Mouse (Mus musculus): ENCODE results near the gene Vopp1.
A peak's percentile ranks its signal among the peaks of the same experiment; 100 is the strongest.
"Not testable (repeated sequence)": the region's sequence is repeated elsewhere in the genome, so short reads cannot be mapped to it uniquely, and the experiment has no call there.

The Vopp1 gene

DNA sequence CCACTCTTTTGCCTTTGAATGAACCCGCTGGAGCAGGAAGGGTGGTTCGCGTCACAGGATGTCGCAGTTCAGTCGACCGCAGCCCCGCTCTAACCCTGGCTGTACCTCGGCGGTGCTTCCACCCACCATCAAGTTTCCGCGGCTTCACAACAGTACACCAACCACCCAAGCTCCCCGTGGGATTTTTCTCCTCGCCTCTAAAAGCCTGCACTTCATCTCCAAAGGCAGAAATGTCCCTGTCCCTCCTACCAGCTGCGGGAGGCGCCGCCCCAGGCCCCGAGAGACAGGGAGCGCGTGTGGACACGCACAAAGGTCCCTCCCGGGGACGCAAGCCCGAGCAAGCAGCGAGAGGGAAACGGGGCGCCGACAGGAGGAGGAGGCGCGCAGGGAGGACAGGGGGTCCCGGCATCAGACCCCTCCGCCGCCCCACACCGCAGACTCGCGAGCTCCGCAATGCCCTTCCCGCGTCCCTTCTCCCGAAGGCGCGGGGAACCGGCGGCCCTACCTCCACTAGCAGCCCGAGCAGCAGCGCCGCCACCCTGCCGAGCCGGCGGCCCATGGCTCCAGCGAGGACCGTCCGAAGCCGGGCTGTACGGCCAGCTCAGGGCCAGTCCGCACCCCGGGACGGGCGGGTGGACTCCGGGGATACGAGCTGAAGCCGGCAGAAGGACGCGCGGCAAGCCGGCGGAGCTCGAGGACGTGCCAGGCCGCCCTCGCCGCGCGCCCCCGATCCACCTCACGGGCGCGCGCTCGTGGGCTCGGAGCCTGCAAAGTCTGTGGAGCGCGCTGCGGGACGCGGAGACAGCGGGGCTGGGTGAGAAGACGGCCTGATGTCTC is at the start of gene Vopp1:
TSS of gene Vopp1 (minus strand) at position 738 of the 837 bp plus-strand sequence.
- peak; percentile 75 for DNase-seq

DNA sequence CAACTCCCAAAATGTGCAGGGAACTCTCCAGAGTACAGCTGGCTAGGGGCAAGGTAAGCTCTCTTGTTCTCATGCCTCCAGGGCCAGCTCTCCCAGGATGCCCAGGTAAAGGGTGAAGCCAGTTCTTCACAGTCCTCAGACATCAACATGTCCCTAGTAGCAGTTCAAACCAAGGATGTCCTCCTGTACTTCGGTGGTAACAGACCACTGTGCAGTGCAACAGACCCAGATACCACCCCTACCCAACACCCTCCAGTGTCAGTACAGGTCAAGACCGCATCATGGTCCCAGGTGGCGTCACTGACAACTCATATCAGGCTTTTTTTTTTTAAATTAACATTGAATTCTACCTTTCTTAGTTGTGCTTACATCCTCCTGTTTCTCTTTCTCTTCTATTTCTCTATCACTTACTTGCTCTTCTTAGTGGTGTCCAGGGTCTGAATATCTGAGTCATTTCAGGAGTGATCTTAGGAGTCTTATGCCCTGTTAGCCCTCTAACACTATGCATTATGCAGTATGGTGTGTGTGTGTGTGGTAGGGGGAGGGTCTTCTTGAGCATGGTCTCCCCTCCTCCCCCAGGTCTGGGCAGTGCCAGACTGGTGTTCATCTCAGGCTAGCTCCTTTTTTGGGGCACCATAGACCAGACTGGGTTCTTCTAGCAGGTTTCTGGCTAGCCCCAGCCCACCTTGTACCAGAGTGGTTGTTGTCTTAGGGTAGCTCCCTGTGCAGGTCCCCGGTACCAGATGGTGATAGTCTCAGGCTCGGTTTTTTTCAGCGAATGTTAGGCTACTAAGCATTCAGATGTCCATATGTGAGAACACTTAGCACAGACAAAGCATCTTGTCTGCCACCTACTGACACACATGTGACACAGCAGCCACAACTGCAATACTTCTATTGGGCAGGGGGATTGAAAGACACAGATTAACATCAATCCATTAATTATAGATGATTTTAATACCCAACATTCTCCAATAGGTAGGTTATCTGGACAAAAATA is 34.4 kb upstream of the Vopp1 start:
- peak; percentile 21 for DNase-seq

DNA sequence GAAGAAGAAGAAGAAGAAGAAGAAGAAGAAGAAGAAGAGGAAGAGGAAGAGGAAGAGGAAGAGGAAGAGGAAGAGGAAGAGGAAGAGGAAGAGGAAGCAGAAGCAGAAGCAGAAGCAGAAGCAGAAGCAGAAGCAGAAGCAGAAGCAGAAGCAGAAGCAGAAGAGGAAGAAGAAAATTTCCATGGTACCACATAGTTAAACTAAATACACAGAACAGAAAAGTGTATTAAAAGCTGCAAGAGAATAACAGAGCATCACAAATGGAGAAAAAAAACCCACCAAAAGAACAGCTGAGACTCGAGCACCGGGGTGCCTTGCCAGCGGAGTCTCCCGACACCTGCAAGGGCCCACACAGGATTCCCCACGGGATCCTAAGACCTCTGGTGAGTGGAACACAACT is 26.2 kb upstream of the Vopp1 start:
- DNase-seq: not testable (repeated sequence)

DNA sequence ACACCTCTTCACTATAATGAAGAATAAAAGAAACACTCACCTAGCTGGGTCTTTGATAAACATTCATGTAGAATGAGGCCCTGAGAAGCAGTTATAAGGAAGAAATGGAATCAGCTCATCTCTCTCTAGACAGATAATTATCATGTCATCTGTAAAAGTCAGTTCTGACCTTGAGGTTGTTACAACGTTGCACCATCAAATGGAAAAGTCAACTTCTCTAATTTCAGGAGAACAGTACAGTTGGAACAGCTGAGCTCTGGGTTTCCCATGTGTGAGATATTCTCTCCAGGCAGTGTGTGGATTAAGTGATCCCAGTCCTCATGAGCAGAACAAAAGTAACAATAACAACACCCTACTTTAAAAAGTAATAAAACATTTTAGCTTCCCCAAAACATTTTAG is 25.3 kb upstream of the Vopp1 start, which contains the start of gene Vmn1r21:
TSS of gene Vmn1r21 (minus strand) at position 58 of the 400 bp plus-strand sequence.
- DNase-seq: no peak

DNA sequence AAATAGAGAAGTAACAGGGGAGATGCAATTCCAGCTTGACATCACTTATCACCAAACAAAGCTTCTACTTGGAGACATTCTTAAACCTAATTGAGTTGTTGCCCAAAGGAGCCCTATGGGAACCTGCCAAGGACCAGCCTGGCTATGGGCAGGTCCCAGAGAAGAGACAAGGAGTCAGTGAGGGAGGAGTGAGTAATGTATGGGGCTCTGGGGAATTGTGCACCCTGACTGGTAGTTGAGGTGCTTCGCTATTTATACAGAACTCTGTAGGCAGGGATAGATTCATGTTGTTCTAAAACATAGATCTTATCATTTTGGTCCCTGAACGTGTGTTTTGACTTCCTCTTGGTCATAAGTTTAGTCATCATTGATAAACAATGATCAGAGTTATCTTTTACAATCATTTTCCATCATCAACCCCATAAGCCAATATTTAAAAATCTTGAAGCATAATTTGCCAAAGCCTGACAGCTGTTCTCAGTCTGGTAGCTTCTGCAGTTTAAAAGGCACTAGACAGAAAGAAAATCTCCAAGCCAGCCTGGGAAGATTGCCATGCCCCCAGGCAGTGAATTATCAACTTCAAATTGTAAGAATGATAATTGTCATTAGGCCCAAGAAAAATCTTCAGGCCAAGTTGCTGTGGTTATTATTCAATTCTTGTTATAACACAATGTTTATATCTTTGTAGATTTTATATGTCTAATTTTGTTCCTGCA is 14.9 kb upstream of the Vopp1 start:
- no peak for DNase-seq

DNA sequence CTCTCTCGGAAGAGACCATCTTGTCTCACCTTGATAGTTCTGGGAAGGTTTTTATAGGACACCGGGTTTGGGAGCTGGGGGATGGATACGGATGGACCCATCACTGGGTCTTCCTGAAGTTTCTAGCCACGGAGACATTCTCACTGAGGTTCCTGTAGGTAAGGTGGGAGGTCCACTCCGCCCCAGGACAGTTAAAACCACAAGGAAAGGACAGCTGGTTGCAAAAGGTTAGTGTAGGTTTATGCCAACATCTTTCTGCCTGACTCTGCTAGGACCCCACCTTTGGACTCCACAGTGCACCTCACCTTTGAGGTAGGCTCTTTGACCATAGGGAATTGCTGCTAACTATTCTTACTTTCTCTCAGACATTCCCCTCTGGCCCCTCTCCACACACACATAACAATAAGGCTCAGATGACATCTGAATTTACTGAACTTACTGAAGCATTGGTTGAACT is 328 bp upstream of the Vopp1 start:
- no peak for DNase-seq

DNA sequence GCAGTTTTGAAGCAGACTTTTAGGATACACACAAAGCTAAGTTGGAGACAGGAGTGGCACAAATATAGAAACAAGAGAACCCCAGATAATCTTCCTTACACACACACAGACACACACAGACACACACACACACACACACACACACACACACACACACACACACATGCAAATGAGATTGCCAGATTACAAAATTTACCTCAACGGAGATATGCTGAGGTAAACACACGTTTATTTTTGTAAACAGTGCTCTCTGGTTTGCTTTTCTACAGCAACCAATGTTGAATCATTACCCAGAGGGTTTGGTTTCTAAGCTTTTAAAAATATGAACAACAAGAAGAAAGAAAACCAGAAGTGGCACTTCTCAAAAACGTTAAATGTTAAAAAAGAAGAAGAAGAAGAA is 1.5 kb downstream of the Vopp1 start:
- DNase-seq: no peak

DNA sequence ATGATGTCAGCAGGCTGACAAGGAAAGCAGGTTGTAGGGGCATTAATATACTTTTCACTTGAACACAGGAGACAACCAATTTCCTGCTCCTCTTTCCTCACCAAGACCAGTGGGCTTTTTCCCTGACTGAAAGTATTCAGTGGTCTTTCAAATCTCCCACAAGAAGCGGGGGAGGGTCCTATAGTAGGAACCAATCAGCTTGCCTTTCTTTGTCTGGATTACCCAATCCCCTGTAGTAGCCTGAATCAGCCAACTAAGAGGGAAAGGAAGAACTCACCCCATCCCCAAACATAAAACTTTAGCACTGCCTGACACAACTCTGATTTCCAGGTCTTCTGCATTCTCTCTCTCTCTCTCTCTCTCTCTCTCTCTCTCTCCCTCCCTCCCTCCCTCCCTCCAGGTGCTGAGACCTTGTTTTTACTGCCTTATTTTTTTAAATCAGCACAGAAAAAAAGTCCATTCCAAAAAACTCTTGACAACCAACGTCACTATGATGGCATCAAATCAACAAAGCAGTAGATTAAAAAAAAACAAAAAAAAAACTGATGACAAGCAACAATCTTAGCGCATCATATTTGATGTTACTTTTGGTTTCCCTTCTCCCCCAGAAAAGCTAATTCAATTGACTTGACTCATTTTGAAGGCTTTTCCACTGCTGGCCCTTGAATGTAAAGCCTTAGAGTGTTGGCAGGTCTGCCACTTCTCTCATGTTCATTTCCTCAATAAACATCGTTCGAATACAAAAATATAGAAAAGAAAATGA is 2.1 kb downstream of the Vopp1 start:
- no peak for DNase-seq

DNA sequence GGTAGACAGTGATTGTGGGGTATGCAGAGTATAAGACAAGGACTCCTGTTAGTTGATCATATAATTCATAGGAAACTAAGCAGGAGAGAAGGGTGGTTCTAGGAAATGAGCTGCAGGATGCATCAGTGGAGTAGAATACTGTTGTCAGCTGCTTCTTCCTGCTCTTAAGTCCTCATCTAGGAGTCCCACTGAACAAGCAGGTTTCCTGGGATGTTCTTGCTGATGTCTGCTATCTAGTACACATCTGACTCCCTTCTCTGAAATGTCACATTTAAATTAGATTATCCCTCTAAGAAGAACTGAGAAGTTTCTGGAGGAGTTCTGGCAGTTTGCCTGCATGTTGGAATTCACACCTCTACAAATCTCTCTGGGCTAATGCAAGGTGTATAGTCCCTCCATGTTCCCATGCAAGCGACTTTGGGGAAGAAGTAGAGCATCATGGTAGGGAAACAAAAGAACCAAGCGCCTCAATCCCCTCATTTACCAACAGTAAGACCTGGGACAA is 10.5 kb downstream of the Vopp1 start:
- DNase-seq: no peak

DNA sequence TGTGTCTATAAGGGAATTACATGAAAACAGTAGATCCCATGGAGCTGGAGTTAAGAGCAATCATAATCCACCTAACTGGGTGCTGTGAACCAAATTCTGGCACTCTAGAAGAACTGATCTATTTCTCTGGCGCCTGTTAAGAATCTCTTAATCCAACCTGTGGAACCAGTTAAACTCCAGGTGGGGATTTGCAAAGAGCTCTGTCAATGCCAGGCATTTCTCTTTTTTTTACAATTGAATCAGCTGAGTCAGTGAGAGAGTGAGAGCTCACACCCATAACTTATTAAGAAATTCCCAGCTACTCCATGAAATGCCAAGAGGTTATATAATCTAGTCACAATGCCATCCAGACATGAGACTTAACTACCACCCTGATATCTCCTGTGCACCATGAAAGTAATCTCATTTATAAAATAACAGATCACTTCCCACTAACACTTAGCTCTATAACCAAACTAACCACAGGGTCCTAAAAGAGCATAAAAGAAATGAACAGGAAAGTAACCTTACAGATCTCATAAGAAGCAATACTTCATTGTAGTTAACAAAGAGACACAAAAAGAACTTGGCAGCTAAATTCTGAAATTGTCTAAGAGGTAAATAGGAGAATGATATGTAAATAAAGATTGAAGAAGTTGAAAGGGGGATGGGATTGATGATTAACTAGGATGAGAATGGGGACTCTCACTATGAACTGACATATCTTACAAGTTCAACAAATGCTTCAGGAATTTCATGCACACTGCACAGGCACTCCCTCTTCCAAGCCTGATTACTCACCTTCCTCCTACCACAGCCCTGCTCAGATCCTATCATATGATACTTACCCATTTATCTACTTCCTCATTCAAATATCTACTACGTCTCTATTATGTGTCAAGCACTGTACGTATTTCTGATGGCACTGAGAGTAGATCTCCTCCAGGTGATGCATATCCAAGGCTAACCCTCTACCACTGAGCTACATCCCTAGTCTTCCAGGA is 12.9 kb downstream of the Vopp1 start:
- DNase-seq: no peak

DNA sequence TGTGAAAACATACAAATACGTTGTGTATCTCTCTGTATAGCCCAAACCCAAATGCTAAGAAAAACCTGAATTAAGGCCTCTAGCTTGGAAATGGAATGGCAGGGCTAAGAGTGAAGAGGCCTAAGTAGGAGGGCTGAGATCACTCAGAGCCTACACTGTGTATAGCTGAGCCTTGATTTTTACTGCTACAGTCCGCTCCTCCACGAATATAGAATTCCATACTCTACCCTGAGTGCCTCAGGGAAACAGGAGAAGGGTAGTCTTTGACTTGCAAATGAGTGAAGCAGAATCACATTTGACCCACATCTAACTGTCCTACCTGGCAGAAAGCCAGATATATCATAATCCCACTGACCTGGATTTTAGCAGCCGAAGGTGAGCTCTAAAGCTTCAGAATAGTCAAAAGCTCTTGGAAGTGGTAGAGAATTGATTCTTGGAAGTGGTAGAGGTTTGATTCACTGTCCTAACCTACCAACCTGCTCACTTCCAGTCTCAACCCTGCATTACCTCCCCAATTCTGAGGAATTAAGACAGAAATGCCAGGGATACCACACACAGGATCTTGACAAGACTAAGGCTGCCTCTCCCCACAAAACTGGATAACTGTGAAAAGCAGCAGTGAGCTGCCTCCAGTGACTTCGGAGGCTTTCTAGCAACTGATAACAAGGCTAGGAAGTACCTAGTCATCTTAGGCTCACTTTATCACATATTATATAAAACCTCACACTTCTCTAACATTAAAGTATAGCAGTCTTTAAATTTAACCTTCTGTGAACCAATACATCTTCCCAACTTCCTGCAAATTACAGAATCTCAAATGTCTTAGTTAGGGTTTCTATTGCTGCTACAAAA is 19.5 kb downstream of the Vopp1 start:
- no peak for DNase-seq

DNA sequence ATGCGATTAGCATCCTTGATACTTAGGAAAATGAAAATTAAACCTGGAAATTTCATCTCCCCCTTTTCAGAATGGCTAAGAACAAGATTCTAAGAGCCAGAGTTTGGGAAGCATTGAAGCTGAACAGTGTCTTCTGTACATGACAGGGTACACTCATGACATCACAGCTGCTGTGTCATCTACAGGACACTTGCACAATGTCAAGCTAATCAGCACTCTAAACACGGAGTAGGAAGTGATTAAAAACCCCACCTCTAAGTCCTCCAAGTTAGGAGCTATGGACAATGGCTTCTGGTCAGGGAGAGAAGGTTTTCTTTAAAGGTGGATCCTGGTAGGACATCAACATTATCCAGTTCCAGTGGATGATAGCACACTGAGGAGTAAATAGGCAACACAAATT is 21.8 kb downstream of the Vopp1 start:
- no peak for DNase-seq

DNA sequence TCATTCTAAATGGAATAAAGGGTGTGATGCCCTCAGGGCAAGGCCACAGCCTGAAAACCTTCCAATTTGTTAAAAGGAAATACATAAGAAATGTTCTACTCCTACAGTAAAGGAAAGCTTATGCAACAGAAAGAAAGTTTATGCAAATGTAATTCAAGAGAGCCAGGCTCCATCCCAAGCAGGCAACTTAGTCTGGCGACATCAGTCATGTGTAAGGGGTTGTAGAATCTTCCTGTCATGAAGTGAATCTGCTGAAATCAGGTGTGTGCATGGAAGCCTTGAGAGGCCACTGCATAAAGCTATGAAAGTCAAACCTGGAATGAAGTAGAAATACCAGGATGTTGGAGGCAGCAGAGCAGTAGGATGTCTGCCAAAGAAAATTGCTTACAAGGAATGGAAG is 26.0 kb downstream of the Vopp1 start:
- DNase-seq: no peak

DNA sequence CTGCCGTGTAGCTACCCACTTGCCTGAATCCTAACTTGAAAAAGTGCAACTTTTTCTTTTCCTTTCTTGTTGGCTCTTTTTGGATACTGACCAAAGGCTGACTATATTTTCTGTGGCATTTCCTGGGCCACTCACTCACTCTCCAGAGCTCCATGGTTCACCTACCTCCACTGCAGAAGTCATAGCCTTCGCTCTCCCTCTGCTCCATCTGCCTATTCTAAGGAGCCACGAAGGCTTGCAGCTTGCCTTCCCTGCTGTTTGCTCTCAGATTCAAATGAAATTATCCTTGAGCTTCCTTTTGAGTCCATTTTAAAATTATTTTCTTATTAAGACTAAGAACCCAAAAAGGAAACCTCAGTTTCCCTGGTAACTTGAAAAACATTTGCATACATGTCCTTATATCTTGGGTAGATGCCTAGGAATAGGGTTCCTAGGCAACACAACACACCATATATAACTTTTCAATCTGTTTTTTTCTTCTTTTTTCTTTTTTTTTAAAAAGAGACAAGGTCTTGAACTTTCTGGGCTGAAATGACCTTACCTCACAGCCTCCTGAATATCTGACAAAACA is 28.0 kb downstream of the Vopp1 start:
- DNase-seq: no peak

DNA sequence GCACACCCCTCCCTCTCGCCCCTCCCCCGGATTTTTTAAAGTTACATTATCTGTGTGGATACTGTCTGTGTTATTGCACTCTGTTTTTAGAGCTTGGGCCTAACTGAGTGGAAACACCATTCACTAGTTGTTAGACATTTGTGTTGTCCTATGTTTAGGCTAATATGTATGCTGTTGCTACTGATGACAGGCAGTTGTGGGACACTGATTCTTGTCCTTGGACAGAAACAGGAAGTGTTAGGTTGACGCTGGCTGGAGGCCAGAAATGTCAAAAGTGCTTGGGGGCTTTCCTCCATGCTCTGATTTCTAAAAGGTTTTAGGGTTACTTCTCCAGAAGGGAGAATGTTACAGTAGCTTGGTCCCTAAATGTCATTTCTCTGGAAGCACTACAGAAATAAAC is 29.1 kb downstream of the Vopp1 start:
- DNase-seq: no peak

DNA sequence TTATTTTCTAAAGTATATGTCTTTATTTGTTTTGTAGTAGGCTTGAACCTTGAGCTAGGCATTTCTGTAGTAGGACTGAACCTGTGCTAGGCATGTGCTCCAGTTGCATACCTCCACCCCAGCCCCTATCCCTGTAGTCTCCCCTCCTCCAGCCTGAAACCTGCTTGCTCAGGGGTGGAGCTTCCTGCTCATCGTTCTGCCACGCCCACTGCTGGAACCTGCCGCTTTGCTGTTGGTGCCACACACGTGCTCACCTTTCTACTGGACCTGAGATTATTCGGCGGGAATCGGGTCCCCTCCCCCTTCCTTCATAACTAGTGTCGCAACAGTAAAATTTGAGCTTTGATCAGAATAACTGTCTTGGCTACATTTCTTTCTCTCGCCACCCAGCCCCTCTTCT is 32.1 kb downstream of the Vopp1 start:
- DNase-seq: not testable (repeated sequence)

DNA sequence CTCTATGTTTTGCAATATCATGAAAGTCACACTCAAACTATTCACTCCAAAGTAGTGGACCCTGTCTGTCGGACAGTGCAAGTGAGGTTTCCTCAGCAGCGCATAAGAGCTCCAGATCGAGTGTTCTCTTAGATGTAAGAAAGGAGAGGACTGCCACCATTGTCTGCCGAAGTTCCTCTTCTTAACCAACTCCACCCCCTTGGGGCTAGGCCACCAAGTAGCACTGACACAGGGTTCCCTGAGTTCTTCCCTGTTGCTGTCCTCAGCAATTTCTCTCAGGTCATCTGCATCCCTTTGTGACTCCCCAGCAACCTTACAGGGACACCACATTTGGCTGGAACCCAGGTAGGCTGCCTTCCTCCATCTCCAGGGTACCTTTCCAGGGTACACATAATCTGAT is 34.4 kb downstream of the Vopp1 start:
- no peak for DNase-seq

DNA sequence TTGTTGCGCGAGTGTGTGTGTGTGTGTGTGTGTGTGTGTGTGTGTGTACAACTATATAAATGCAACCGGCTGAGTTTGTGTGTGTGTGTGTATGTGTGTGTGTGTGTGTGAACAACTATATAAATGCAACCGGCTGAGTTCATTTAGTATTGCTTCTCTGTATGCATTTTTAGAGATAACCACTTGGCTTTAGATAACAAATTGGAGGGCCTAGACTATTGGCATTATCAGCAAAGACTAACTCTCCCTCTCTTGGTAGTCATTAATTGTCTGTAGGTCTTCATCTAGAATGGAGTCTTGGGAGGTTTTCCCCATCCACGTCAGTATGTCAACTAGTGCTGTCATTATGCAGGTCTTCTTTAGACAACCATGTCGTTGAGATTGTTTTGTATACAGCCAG is 37.6 kb downstream of the Vopp1 start:
- no peak for DNase-seq

DNA sequence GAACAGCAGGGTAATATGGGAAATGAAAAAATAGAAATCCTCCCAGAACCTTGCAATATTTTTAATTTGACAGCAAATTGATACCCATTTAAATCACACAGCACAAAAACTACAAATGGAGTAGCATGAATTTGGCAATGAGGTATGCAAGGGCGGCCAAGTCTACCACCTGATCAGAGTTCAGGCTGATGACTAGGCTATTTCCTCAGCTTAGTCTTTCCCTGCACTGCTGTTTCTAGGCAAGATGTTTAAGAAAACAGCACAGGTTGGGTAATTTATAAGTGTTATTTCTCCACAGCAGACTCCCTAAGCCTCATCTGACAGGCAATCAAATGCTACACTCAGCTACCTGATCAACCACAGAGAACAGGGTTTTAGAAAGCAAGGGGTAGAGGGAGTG is 40.7 kb downstream of the Vopp1 start:
- no peak for DNase-seq
